Mouse (Mus musculus) cerebellum, adult 11-12 months (tissue): Measurements from ENCODE around the gene Adamts13.

ENCODE experiments used
- DNase-seq: peaks from one replicate; pipeline ENCODE4 v3.0.0; 2022

The Adamts13 gene

DNA sequence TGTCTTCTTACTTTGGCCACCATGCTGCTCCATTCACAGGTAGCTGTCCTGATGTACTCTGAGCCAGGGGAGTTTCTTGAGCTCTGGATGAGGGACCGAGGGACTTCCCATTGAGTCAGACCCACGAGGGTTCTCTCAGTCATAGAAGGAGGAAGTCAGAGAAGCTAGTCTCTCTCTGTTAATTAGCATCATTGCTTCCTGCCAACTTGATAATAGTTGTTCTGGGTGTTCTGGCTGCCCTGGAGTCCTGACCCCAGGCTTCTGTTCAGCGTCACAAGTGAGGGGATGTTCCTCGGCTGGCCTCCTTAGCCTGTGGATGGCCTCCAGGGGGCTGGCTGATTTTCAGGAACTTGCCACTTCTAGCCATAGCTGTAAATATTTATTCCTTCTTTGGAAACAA is 744 bp downstream of the Adamts13 start:
- no peak for DNase-seq

GRCm38 (mm10) chr2:26980361-26980760 is 7.1 kb downstream of the Adamts13 start:
- no peak for DNase-seq

- no peak for DNase-seq
These were observed 11.0 kb downstream of the Adamts13 start for GRCm38 (mm10) chr2:26984179-26984578.

DNA sequence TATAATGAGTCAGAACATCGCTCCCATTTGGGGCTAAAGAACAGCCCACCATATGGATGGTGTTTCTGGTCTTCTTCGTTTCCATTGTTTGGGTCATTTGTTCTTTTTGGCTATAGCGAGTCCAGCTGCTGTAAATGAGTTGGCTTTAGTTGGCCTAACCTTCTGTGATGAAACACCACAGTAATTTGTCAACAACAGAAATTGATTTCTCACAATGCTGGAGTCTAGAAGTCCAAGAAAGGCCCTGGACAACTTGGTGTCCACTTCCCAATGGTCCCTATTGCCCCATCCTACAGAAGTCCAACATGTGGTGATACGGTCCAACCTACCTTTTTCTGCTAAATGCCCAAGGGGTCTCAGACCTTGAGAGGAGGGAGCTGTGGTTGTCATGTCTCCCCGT is 11.4 kb downstream of the Adamts13 start:
- no peak for DNase-seq

- DNase-seq, result no peak
These were observed 20.7 kb downstream of the Adamts13 start for GRCm38 (mm10) chr2:26993936-26994335.

DNA sequence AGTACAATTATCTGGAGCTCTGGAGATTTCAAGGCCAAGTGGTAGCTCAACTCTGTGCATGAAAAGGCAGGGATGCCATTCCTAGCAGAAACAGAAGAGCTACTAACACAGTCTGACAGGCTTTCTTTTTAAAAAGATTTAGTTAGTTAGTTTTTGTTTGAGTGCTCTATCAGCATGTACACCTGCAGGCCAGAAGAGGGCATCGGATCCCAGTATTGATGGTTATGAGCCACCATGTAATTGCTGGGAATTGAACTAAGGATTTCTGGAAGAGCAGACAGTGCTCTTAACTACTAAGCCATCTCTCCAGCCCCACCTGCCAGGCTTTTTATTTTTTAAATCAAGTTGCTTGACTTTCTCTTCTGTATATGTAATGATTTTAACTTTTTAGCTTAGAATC is 24.3 kb downstream of the Adamts13 start:
- DNase-seq, result no peak

- DNase-seq, result no peak
These were observed 24.8 kb downstream of the Adamts13 start for GRCm38 (mm10) chr2:26997993-26998392.

DNA sequence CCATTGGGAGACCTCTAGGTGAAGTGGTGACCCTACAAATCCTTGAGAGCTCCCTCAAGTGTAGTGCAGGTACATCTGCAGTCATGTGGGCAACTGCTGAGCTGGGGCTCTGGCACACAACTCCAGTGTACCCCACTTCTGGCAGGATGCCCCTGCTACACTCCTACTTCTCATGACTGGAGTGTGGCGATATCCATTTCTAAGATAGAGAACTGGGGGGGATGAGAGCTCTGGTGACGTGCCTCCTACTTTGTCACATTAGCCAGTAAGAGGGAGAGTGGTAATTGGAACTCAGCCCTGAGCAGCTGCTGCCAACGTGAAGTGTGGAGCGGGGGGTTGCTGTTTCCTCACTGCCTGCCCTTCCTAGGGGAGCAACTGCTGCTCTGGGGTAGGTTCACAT is 33.0 kb downstream of the Adamts13 start:
- no peak for DNase-seq

GRCm38 (mm10) chr2:27007701-27008100 is 34.5 kb downstream of the Adamts13 start:
- no peak for DNase-seq

- DNase-seq, result peak; percentile 86
These were observed 36.6 kb downstream of the Adamts13 start, which contains the start of gene Cacfd1 for GRCm38 (mm10) chr2:27009714-27010244. TSS of gene Cacfd1 (plus strand) at chr2:27009926.

DNA sequence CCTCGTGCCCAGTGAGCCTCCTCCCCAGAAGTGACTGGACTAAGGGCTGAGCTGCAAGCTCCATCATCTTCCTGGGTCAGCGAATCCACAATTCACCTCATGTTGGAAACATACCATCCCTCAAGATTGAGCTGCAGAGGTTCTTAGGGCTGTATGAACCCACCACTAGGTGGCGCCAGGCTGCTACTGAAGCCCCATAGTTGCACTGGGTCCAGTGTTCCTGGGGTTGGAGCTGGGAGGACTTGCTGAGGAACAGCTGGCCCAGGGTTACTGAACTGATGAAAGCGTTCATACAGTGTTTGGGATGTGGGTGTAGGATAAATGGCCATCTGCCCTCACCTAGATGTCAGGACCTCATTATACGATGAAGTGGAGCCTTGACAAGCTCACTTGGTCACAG is 44.6 kb downstream of the Adamts13 start:
- peak; percentile 58 for DNase-seq

DNA sequence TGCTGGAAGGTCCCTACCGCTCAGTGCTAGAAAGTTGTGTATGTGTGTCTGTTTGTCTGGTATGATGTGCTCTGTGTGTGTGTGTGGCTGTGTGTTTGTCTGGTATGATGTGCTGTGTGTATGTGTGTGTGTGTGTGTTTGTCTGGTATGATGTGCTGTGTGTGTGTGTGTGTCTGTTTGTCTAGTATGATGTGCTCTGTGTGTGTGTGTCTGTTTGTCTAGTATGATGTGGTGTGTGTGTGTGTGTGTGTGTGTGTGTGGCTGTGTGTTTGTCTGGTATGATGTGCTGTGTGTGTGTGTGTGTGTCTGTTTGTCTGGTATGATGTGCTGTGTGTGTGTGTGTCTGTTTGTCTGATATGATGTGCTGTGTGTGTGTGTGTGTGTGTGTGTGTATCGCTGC is 46.3 kb downstream of the Adamts13 start:
- DNase-seq, result no peak

DNA sequence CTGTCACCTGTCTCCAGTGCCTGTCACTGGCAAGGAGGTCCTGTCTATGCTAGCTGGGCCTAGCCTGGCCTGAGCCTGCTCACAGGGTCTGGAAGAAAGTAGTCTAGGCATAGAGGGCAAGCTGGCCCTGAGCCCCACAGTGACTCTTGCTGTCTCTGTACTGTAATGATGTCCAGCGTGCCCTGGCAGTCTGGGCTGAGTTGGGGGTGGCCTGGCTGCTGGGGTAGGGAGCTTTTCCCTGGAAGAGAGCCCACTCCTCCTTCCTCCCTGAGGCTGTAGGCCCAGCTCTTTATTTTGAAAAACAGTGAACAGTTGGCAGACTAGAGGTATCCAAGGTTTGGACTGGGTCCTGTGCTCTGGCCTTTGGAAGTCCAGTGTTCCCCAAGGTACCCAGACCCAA is 47.9 kb downstream of the Adamts13 start:
- DNase-seq, result peak; percentile 45

- DNase-seq, result no peak
These were observed 49.4 kb downstream of the Adamts13 start for GRCm38 (mm10) chr2:27022612-27023011.

GRCm38 (mm10) chr2:27024136-27024535 is 50.9 kb downstream of the Adamts13 start:
- DNase-seq, result no peak

GRCm38 (mm10) chr2:27025545-27025944 is 52.3 kb downstream of the Adamts13 start:
- DNase-seq, result no peak

GRCm38 (mm10) chr2:27026332-27026731 is 53.1 kb downstream of the Adamts13 start:
- DNase-seq, result no peak

- peak; percentile 60 for DNase-seq
These were observed 53.8 kb downstream of the Adamts13 start for GRCm38 (mm10) chr2:27026857-27027617.

GRCm38 (mm10) chr2:27027618-27028436 is 54.6 kb downstream of the Adamts13 start, which contains the start of gene Slc2a6:
TSS of gene Slc2a6 (minus strand) at chr2:27027998.
- peak; percentile 94 for DNase-seq

- no peak for DNase-seq
These were observed 55.3 kb downstream of the Adamts13 start for GRCm38 (mm10) chr2:27028437-27029015.

- DNase-seq, result no peak
These were observed 59.1 kb downstream of the Adamts13 start for GRCm38 (mm10) chr2:27032361-27032760.

GRCm38 (mm10) chr2:27036003-27036402 is 62.8 kb downstream of the Adamts13 start:
- DNase-seq, result no peak

DNA sequence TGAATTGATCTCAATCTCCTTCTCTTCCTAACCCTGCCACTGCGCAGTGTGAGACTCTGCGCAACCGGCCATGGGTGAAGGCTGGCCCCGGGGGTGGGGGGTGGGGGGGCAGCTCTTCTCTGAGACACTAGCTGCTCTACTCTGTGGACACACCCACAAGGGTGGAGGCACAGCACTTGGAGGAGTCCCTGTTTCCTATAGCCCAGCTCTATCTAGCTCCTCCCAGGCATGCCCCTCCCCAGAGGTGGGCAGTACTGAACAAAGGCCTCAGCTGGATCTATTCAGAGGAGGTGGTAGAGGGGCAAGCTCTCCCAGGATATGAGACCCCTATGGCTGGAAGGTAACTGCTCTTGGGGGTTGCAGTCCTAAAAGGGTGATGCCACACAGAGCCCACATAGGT is 63.8 kb downstream of the Adamts13 start:
- no peak for DNase-seq
